Mouse (Mus musculus): Measurements from ENCODE around the gene Copa.

Copa gene

DNA sequence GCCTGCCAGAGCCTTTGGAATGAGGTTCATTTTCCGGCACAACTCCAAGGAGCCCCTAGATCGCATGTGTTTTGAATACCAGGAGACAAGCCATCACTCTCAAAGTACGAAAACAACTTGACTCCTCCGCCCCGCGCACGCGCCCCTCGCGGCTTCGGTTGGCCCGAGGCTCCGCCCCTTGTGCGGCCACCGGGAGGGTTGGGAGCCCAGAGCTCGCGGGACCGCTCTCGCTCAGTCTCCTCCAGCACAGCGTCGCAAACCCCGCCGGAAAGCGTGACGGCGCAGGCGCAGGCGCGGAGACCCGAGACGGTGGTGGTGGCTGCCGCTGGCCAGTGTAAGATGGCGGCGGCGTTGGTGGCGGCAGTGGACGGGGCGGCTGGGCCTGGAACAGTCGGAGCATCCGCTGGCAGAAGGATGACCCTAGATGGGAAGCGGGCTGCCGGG, 65.5 kb downstream of the Copa start, which contains the start of gene Dcaf8:
TSS of gene Dcaf8 (plus strand) at position 250 of the 444 bp plus-strand sequence.
- DNase-seq, result peak; percentile 98 to 99

- peak; percentile 68 to 79 for DNase-seq
These were observed 66.1 kb downstream of the Copa start for GRCm38 (mm10) chr1:172148279-172148954.

- DNase-seq, result peak in 1 of 2 experiments; percentile 29
These were observed 66.9 kb downstream of the Copa start for GRCm38 (mm10) chr1:172148955-172149815.

GRCm38 (mm10) chr1:172154536-172154935, 72.2 kb downstream of the Copa start:
- no peak for DNase-seq

- no peak for DNase-seq
These were observed 73.2 kb downstream of the Copa start for GRCm38 (mm10) chr1:172155518-172155917.

- DNase-seq, result no peak
These were observed 77.6 kb downstream of the Copa start for GRCm38 (mm10) chr1:172159970-172160369.

DNA sequence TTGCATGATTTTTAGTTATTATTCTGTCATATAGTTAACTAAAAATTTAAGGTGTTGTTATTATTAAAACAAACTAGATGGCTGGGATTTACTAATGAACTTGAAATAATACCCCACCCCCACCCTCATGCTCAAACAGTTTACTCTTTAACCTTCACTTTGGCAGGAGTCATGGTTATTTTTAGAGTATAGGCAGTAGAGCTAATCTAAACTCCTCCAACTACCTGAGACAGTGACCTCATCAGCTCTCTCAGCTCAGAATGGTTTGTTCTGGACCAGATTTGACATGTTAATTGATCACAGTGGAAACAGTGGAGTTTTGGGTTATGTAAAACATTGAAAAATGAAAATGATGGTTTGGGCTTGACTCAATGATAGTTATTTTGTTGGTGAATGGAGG, 78.2 kb downstream of the Copa start:
- DNase-seq, result no peak

DNA sequence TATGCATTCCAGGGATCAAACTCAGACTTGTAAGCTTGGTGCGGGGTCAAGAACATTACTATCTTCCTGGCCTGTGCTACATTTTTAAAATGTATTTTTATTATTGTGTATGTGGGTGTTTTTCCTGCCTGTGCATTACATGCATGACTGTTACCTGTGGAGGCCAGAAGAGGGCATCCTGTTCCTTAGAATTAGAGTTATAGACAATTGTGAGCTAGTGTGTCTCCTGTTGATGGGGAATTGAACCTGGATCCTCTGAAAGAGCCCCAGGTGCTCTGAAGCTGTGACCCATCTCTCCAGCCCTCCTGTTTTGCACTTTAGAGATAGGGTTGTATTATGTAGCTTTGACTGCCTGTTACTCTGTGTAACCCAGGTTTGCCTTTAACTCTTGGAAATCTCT, 79.7 kb downstream of the Copa start:
- peak; percentile 22 to 41 for DNase-seq

DNA sequence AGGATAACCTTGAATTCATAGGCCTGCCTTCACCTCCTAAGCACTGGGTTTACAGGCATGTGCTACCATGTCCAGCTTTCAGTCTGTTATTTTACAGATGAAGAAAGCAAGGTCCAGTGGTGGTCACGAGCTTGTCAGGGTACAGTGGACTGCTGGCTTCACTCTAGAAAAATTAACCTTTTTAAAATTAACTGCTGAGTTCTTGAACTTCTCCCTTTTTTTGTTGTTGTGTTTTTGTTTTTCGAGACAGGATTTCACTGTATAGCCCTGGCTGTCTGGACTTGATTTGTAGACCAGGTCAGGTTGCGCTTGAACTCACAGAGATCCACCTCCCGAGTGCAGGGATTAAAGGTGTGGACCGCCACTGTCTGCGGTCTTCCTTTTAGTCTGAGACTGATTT, 80.6 kb downstream of the Copa start:
- DNase-seq, result peak; percentile 16 to 28

GRCm38 (mm10) chr1:172167911-172168310, 85.6 kb downstream of the Copa start:
- DNase-seq, result no peak

GRCm38 (mm10) chr1:172169809-172170208, 87.5 kb downstream of the Copa start:
- DNase-seq, result no peak

All from kidney, postnatal 4 days (tissue).